Mouse (Mus musculus) limb, embryonic 12.5 days (tissue): ENCODE results near the gene Slco3a1. TPM values are rescaled to one million over a fixed set of nuclear protein-coding genes. Genes with fewer than 3 reads are reported as not detected.

ENCODE experiments used
- ATAC-seq: fragments of 200-750 bp; cut with Nextera tagmentation; 2 replicates; pipeline ENCODE4 v1.8.0; 2017; ENCODE audit warnings: low read depth, moderate TSS enrichment; ENCODE audit not compliant: insufficient number of reproducible peaks, insufficient read depth, low FRiP score, low TSS enrichment
- H3K27ac ChIP-seq: fragments of 300-500 bp; sonication (generic); 2 replicates; pipeline ENCODE4 v1.5.1; 2016; ENCODE audit warnings: mild to moderate bottlenecking, moderate library complexity
- H3K27me3 ChIP-seq: fragments of 300-500 bp; sonication (generic); 2 replicates; pipeline ENCODE4 v1.6.1; 2016; ENCODE audit warnings: mild to moderate bottlenecking, moderate library complexity
- H3K36me3 ChIP-seq: fragments of 300-500 bp; sonication (generic); 2 replicates; pipeline ENCODE4 v1.6.1; 2016; ENCODE audit warnings: mild to moderate bottlenecking, moderate library complexity
- H3K4me1 ChIP-seq: fragments of 300-500 bp; sonication (generic); replicated peaks from 2 replicates; pipeline ENCODE4 v1.6.1; 2016
- H3K4me2 ChIP-seq: fragments of 300-500 bp; sonication (generic); 2 replicates; pipeline ENCODE4 v1.6.1; 2016; ENCODE audit warnings: mild to moderate bottlenecking, moderate library complexity
- H3K4me3 ChIP-seq: fragments of 300-500 bp; sonication (generic); replicated peaks from 2 replicates; pipeline ENCODE4 v1.5.1; 2016; ENCODE audit warnings: mild to moderate bottlenecking
- H3K9ac ChIP-seq: fragments of 300-500 bp; sonication (generic); replicated peaks from 2 replicates; pipeline ENCODE4 v1.6.1; 2016; ENCODE audit warnings: mild to moderate bottlenecking, moderate library complexity
- H3K9me3 ChIP-seq: fragments of 300-500 bp; sonication (generic); 2 replicates; pipeline ENCODE4 v1.6.1; 2016; ENCODE audit warnings: mild to moderate bottlenecking, moderate library complexity
- WGBS: fragments of 180-500 bp; shearing (Covaris S2); methylation state at CpG from one replicate; pipeline ENCODE4 v1.1.7; 2016; 5-methylcytosine and 5-hydroxymethylcytosine counted together
- polyA plus RNA-seq: library from polyadenylated mRNA; unstranded; fragments of >200 nt; fragmentation: Nextera tagmentation; extraction: Ambion mirVana; gene quantifications from 2 replicates; pipeline ENCODE4 v1.2.1, GENCODE M21; 2016

Gene Slco3a1
- polyA plus RNA-seq, 1 experiment from 2014 or later: 8.2 TPM

DNA sequence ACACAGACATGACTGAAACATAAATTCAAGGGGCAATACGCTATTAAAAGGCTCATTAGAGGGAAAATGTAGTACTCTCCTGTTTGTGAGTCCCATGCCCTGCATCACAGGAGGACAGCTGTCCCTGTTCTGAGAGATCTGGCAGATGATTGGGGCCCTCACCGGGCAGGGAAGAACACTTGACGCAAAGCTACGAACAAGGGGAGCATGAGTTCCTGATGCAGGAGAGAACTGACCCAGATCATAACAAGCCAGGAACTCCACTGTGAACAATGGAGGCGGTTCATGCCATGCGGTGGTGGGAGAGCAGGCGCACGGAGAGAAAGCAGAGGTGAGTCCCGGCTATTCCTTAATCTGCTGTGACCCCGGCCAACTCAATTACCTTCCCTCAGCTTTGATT lies 48.9 kb downstream of the Slco3a1 start:
- H3K27me3 ChIP-seq: no peaks in the 10 kb centered on the region
- H3K4me3 ChIP-seq: no peak overlapping the region

DNA sequence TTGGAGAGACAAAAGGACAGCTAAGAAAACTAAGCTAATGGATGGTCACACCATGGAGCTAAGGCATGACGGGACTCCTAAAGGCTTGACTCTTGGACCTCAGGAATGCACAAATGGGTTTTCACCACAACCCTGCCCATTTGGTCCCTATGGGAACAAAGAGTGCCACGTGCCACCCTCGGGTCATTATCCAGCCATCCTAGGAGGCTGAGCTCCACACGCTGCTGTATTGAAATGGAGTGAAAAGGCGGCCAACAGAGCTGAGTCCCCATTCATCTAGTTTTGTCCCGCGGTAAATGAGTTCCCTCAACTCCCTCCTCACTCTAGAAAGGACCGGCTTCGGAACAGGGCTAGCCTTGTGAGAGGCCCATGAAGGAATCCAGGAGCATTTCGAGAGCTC lies 53.4 kb downstream of the Slco3a1 start:
- Histone ChIP-seq H3K9me3 (no peaks in the 10 kb centered on the region), H3K27me3 (no peaks in the 10 kb centered on the region), H3K9ac (no peak overlapping the region), H3K4me2 (no peak overlapping the region), H3K36me3 (no peaks in the 10 kb centered on the region), H3K4me3 (no peak overlapping the region), H3K27ac (no peak overlapping the region), H3K4me1 (peaks cover 5% of the 10 kb centered on the region; the same call in 1 of the 2 replicates)
- ATAC-seq: no peak
- 66% methylated on average over 10 of the region's 10 CpGs for WGBS

More for the DNA sequence above, 48.9 kb downstream of the Slco3a1 start:
- ATAC-seq: no peak
- Histone ChIP-seq H3K4me1 (peaks cover 5% of the 10 kb centered on the region; the same call in 1 of the 2 replicates), H3K36me3 (no peaks in the 10 kb centered on the region), H3K9ac (no peak overlapping the region), H3K27ac (no peak overlapping the region), H3K9me3 (no peaks in the 10 kb centered on the region), H3K4me2 (no peak overlapping the region)
- 66% methylated on average over 10 of the region's 10 CpGs for WGBS

DNA sequence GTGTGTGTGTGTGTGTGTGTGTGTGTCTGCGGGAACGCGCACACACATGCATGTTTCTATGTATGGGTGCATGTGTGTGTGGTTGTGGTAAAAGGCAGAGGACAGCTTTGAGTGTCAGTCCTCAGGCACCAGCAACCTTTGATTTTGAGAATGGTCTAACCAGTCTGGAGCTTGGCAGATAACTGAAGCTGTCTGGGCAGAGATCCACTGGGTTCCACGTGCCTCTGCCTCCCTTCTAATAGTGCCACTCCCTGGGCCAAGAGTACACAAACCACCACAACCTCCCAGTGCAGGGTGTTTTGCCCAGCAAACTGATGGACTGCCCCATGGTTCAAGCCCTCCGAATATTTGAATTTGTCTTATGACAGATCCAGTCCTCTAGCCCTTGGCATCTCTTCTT lies 55.1 kb downstream of the Slco3a1 start:
- Histone ChIP-seq H3K4me3 (no peak overlapping the region), H3K36me3 (no peaks in the 10 kb centered on the region), H3K4me1 (no peaks in the 10 kb centered on the region), H3K27me3 (no peaks in the 10 kb centered on the region), H3K9ac (no peak overlapping the region), H3K4me2 (no peak overlapping the region), H3K9me3 (no peaks in the 10 kb centered on the region), H3K27ac (no peak overlapping the region)
- ATAC-seq: no peak
- 89% methylated on average over 5 of the region's 5 CpGs for WGBS

DNA sequence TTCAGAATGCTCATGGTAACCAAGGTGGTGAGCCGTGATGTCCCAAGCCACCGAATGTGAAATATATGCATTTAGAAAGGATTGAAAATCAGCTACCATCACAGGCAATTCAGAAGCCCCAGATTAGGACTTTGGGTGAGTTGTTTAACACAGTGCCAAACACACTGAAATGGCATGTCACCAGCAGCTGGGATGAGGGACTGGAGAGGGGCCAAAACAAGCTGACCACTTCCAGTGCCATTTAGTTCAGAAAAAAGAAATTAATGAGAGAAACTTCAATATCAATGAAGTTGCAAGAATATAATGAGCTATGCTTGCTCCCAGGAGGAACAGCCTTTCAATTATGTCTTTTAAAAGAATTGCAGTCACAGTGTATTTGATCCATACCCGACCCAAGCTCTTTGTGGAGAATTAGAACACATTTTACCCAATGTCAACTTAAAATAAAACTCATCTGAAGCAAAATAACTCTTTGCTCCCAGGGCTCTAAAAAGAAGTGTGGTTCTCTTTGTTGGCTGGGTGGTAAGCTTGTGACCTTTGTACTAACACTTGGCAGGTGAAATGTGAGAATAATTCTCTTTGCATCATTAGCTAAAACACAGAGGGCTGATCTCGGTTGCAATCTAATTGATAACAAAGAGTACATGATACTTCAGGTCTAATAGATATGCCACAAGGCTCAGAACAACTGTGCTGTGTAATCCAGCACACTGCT lies 56.2 kb downstream of the Slco3a1 start:
- no peak overlapping the region for H3K4me2 ChIP-seq
- no peak overlapping the region for H3K4me3 ChIP-seq
- H3K4me1 ChIP-seq: no peaks in the 10 kb centered on the region
- no peak overlapping the region for H3K27ac ChIP-seq
- H3K9ac ChIP-seq: no peak overlapping the region
- ATAC-seq: no peak
- H3K9me3 ChIP-seq: no peaks in the 10 kb centered on the region
- H3K36me3 ChIP-seq: no peaks in the 10 kb centered on the region
- 78% methylated on average over 4 of the region's 4 CpGs for WGBS
- no peaks in the 10 kb centered on the region for H3K27me3 ChIP-seq

DNA sequence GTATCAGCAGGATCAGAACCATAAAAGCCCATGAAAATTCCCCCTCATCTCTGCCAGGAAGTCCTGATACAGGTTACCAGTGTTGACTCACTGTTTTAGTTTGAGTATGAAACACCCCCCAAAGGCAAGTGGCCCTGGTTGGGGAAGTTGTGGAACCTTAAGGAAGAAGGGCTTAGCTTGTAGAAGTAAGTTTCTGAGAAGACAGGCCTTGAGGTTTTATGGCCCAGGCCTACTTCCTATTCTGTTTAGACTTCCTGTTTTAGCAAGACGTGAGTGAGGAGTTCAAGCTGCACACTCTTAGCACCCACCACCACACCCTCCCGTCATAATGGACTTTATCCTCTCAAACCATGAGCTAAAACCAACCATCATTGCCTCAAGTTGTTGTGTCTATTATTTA lies 57.4 kb downstream of the Slco3a1 start:
- H3K4me1 ChIP-seq: no peaks in the 10 kb centered on the region
- ATAC-seq: no peak
- no peak overlapping the region for H3K27ac ChIP-seq
- H3K27me3 ChIP-seq: no peaks in the 10 kb centered on the region
- H3K36me3 ChIP-seq: no peaks in the 10 kb centered on the region
- H3K4me3 ChIP-seq: no peak overlapping the region
- no peak overlapping the region for H3K9ac ChIP-seq
- WGBS: 68% methylated on average over 2 of the region's 2 CpGs
- H3K4me2 ChIP-seq: no peak overlapping the region
- H3K9me3 ChIP-seq: no peaks in the 10 kb centered on the region

DNA sequence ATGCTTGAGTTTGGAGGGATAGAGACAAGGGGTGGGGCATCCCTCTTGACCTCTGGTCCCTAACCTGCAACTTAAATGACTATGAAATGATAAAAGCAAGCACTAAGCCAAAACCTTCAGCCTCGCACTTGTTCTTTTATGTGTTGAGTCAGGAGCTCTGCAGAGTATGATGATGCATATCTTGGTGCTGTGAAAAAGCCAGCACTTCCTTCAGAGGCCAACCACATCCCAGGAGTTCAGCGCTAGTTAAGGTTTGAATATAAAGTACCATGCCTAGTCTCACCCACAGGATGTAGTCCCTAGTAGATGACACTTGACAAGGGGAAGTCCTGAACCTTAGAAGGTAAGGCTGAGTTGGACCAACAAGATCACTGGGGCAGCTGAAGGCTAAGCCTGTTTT lies 59.1 kb downstream of the Slco3a1 start:
- ATAC-seq: no peak
- no peaks in the 10 kb centered on the region for H3K4me1 ChIP-seq
- WGBS: 80% methylated on average over 2 of the region's 2 CpGs
- no peak overlapping the region for H3K9ac ChIP-seq
- H3K36me3 ChIP-seq: no peaks in the 10 kb centered on the region
- H3K4me3 ChIP-seq: no peak overlapping the region
- no peaks in the 10 kb centered on the region for H3K27me3 ChIP-seq
- no peak overlapping the region for H3K4me2 ChIP-seq
- no peaks in the 10 kb centered on the region for H3K9me3 ChIP-seq
- H3K27ac ChIP-seq: no peak overlapping the region

DNA sequence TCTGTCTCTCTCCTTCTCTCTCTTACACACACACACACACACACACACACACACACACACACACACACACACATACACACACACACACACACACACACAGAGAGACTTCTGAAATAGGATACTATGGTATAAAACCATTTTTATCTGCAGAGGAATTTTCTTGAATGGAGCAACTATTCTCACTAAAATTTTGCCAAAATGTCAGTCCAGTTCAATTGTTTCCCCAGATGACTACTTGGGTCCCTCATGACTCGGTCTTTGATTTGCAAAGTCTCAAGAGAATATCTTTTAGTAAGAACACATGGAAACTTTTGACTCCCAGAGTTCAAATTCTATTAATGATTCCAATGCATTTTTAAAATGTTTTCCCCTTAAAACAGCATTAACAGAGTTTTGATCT lies 60.8 kb downstream of the Slco3a1 start:
- no peaks in the 10 kb centered on the region for H3K36me3 ChIP-seq
- H3K4me2 ChIP-seq: no peak overlapping the region
- H3K4me1 ChIP-seq: peaks cover 3% of the 10 kb centered on the region; the same call in 1 of the 2 replicates
- no peak overlapping the region for H3K27ac ChIP-seq
- WGBS: 75% methylated on average over 1 of the region's 1 CpGs
- no peaks in the 10 kb centered on the region for H3K27me3 ChIP-seq
- H3K9ac ChIP-seq: no peak overlapping the region
- H3K9me3 ChIP-seq: no peaks in the 10 kb centered on the region
- H3K4me3 ChIP-seq: no peak overlapping the region
- no peak for ATAC-seq

DNA sequence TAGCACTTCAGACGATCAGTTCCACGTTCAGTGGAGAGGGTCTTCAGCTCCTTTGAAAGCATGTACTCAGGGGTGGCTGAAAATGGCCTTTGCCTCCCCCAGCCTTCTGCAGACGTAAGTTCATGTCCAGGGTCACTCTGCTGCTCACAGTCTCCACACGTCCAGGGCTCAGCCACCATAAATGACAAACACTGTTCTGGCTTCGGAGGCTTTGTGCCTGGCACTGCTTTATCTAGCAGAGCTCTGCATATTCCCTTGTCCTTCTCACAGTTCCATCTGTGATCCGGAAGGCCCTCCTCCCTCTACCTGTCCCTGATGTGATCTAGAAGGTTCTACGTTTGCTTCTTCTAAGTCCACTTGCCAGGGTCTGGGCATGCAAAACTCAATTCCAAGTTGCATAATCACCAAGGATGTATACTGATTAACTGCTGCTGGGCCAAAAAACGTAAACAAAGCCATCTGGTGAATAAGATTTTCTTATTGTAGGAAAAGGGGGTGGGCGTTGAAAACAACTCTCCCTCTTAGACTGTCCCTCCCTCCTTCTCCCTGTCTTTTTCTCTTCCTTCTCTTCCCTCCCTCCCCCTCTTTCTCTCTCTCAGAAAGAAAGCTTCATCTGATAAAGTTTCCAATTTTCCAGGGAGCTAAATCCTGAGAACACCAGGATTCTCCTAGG lies 62.8 kb downstream of the Slco3a1 start:
- Histone ChIP-seq H3K36me3 (no peaks in the 10 kb centered on the region), H3K9ac (no peak overlapping the region), H3K9me3 (no peaks in the 10 kb centered on the region), H3K4me1 (peaks cover 6% of the 10 kb centered on the region; the same call in 1 of the 2 replicates), H3K4me3 (no peak overlapping the region), H3K27ac (no peak overlapping the region), H3K4me2 (no peak overlapping the region), H3K27me3 (no peaks in the 10 kb centered on the region)
- no peak for ATAC-seq
- 76% methylated on average over 9 of the region's 9 CpGs for WGBS

DNA sequence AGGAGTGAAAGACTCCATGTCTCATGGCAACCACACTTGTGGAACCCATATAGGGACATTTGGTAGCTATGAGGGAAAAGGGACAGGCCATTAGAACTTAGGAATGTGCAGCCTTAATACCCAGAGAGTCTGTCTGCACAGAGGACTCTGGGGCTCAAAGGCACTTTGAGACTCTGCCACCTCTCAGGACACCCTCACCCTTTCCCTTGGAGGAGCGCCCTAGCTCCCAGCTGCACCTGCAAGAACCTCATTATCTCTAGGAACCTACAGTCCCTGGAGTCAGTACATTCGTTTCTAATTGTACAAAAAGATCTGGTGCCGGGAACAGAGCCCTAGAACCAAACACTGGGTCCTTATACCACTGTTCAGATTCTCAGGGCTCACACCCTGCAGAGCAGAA lies 66.4 kb downstream of the Slco3a1 start:
- no peak for ATAC-seq
- Histone ChIP-seq H3K4me3 (no peak overlapping the region), H3K4me1 (peaks cover 11% of the 10 kb centered on the region; the same call in 1 of the 2 replicates), H3K36me3 (no peaks in the 10 kb centered on the region), H3K9me3 (no peaks in the 10 kb centered on the region), H3K9ac (no peak overlapping the region), H3K27me3 (no peaks in the 10 kb centered on the region), H3K4me2 (no peak overlapping the region), H3K27ac (no peak overlapping the region)
- 87% methylated on average over 3 of the region's 3 CpGs for WGBS

DNA sequence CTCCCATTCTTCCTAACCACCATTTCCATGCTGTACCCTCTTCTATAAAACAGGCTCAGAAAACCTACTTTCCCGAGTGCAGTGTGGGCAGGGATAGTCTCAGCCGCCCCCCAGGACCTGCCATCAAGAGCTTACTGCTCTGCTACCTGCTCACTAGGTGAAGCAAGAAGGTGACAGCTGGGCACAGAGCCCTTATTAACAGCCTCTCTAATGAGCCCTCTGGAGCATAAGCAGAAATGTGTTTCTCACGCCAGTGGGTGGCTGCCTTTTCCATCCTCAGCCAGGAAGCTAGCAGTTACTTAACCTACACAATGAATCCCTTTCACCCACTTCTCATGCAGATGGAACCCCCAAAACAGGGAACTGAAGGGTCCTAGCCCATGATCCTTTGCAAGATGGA lies 66.9 kb downstream of the Slco3a1 start:
- peaks cover 15% of the 10 kb centered on the region for H3K4me1 ChIP-seq
- H3K27me3 ChIP-seq: no peaks in the 10 kb centered on the region
- H3K27ac ChIP-seq: no peak overlapping the region
- H3K4me2 ChIP-seq: no peak overlapping the region
- H3K9ac ChIP-seq: no peak overlapping the region
- 58% methylated on average over 3 of the region's 3 CpGs for WGBS
- no peak overlapping the region for H3K4me3 ChIP-seq
- no peak for ATAC-seq
- H3K36me3 ChIP-seq: no peaks in the 10 kb centered on the region
- no peaks in the 10 kb centered on the region for H3K9me3 ChIP-seq

DNA sequence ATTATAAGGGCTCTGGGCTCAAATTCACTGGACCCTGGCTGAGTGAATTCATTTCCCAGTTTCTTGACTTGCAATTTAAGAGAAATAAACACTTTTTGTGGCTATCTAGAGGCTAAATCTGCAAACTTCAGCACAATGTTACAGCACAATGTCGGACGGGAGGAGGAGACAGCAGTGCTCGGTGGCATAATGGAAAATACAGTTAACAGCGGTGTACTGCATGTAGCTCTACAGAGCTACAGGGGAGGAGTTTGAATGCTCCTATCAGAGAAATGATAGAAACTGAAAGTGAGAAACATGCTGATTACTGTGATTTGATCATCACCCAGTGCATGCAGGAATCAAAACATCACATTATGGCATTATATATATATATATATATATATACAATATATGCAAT lies 68.5 kb downstream of the Slco3a1 start:
- Histone ChIP-seq H3K27ac (no peak overlapping the region), H3K4me3 (no peak overlapping the region), H3K4me2 (no peak overlapping the region), H3K4me1 (peaks cover 24% of the 10 kb centered on the region), H3K36me3 (no peaks in the 10 kb centered on the region), H3K9ac (no peak overlapping the region), H3K9me3 (no peaks in the 10 kb centered on the region), H3K27me3 (no peaks in the 10 kb centered on the region)
- WGBS: 85% methylated on average over 4 of the region's 4 CpGs
- ATAC-seq: no peak

DNA sequence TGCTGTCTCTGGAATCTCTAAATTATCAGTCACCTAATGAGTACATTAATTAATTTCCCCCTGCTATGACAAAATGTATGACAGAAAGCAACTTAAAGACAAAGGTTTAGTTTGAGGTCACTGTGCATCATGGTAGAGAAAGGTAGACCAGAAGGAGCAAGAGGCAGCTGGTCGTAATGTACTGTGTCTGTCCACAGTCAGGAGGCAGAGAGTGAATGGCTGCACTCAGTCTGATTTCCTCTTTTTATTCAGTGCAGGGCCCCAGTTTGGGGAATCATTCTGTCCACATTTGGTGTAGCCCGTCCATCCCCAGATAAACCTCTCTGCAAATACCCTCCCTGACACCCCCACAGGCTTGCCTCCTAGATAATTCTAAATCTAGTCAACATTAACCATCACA lies 68.9 kb downstream of the Slco3a1 start:
- no peak for ATAC-seq
- H3K27me3 ChIP-seq: no peaks in the 10 kb centered on the region
- H3K4me3 ChIP-seq: no peak overlapping the region
- peaks cover 28% of the 10 kb centered on the region for H3K4me1 ChIP-seq
- H3K36me3 ChIP-seq: no peaks in the 10 kb centered on the region
- 87% methylated on average over 2 of the region's 2 CpGs for WGBS
- no peak overlapping the region for H3K4me2 ChIP-seq
- no peak overlapping the region for H3K9ac ChIP-seq
- H3K27ac ChIP-seq: no peak overlapping the region
- no peaks in the 10 kb centered on the region for H3K9me3 ChIP-seq
